Mouse (Mus musculus): ENCODE data around the gene Lpin2.
A peak's percentile ranks its signal among the peaks of the same experiment; 100 is the strongest.

Lpin2 gene

GRCm38 (mm10) chr17:71182211-71182721 is at the start of gene Lpin2:
TSS of gene Lpin2 (plus strand) at chr17:71182560.
- DNase-seq: peak; percentile 67

- DNase-seq: no peak
These were observed 49.4 kb upstream of the Lpin2 start for GRCm38 (mm10) chr17:71132856-71133439.

- DNase-seq: no peak
These were observed 47.9 kb upstream of the Lpin2 start for GRCm38 (mm10) chr17:71134441-71134955.

- DNase-seq: no peak
These were observed 47.3 kb upstream of the Lpin2 start for GRCm38 (mm10) chr17:71135108-71135507.

GRCm38 (mm10) chr17:71135866-71136265 is 46.5 kb upstream of the Lpin2 start:
- no peak for DNase-seq

- no peak for DNase-seq
These were observed 45.7 kb upstream of the Lpin2 start for GRCm38 (mm10) chr17:71136384-71137333.

- no peak for DNase-seq
These were observed 45.0 kb upstream of the Lpin2 start for GRCm38 (mm10) chr17:71137334-71137721.

GRCm38 (mm10) chr17:71142068-71142467 is 40.3 kb upstream of the Lpin2 start:
- DNase-seq: no peak

- no peak for DNase-seq
These were observed 39.2 kb upstream of the Lpin2 start for GRCm38 (mm10) chr17:71143155-71143554.

GRCm38 (mm10) chr17:71144322-71145116 is 37.8 kb upstream of the Lpin2 start:
- DNase-seq: no peak

- no peak for DNase-seq
These were observed 37.0 kb upstream of the Lpin2 start for GRCm38 (mm10) chr17:71145248-71145961.

GRCm38 (mm10) chr17:71153356-71153755 is 29.0 kb upstream of the Lpin2 start:
- DNase-seq: no peak

GRCm38 (mm10) chr17:71155271-71155670 is 27.1 kb upstream of the Lpin2 start:
- no peak for DNase-seq

GRCm38 (mm10) chr17:71159152-71159567 is 23.2 kb upstream of the Lpin2 start:
- DNase-seq: no peak

GRCm38 (mm10) chr17:71159720-71160119 is 22.6 kb upstream of the Lpin2 start:
- no peak for DNase-seq

- no peak for DNase-seq
These were observed 21.9 kb upstream of the Lpin2 start for GRCm38 (mm10) chr17:71160244-71160995.

- DNase-seq: no peak
These were observed 17.4 kb upstream of the Lpin2 start for GRCm38 (mm10) chr17:71164991-71165390.

- no peak for DNase-seq
These were observed 14.1 kb upstream of the Lpin2 start for GRCm38 (mm10) chr17:71168205-71168815.

- no peak for DNase-seq
These were observed 13.5 kb upstream of the Lpin2 start for GRCm38 (mm10) chr17:71168846-71169245.

GRCm38 (mm10) chr17:71169639-71170038 is 12.7 kb upstream of the Lpin2 start:
- DNase-seq: no peak

GRCm38 (mm10) chr17:71171161-71171560 is 11.2 kb upstream of the Lpin2 start:
- no peak for DNase-seq
